Mouse (Mus musculus): ENCODE results near the gene Sec31b. TPM values are rescaled to one million over a fixed set of nuclear protein-coding genes. Genes with fewer than 3 reads are reported as not detected.
A peak's percentile ranks its signal among the peaks of the same experiment; 100 is the strongest.

The Sec31b gene
- polyA plus RNA-seq, 1 experiment from 2014 or later = 0.54 TPM

DNA sequence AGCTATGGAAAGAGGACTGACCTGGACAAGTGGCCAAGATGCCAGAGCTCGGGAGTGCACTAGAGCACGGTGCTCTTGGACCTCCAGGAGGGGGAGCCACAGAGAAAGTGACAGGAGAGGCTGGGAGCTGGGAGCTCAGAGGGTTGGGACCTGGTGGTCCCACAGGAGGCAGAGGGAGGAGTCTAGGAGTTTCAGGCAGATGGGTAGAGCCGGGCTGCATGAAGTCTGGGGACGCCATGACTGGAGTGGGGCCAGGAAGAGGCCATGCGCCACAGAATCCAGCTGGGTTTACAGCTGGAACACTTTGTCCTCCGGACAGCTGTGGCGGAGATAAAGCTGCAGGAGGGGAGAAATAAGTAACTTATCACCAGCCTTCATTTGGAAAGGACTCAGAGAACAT, 26.5 kb downstream of the Sec31b start:
- peaks cover 16% of the 10 kb centered on the region for H3K27me3 ChIP-seq (ENCODE audit: insufficient read depth, low read length)
- ATAC-seq = peak; percentile 72

DNA sequence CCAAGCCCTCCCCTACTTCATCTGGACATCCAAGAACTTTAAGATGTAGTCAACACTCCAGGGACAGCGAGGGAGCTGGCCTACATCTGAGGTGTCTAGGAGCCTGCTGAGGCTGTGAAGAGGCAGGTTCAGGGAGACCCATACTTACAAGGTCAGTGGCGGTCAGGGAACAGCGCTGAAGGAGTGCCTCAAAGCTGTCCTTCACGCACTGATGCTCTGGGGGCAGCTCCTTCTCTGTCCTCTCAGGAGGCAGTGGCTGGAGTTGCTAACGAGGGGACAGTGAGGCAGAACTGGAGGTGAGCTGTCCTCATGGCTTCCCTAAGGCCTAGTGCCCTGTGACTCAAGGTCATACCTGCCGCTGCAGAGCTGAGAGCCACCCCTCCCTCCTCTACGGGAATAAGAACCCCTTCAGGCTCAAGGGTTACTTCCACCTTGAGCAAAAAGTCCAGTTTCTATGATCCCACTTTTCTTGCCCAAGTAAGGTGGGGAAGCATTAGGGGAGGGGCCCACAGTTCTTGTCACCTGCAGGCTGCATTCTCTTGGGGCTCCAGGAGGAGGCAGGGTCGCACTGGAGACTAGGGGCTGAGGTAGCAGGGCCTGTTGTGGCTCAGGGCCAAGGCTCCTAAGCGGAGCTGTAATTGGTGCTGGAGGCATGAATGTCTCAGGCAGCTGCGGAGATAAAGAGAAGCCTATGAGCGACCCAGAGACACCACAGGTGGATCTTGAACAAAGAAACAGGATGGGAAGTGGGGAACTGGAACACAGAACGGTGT, 27.5 kb downstream of the Sec31b start:
- no peak for ATAC-seq

More for the DNA sequence above, 26.5 kb downstream of the Sec31b start:
- peaks cover 4% of the 10 kb centered on the region; the same call in 1 of the 2 replicates for H3K4me1 ChIP-seq (ENCODE audit: insufficient read depth)
- H3K4me3 ChIP-seq (ENCODE audit: low read depth, low read length) = no peak overlapping the region
- H3K9ac ChIP-seq (replicated peaks) = no peak overlapping the region
- no peaks in the 10 kb centered on the region for H3K9me3 ChIP-seq (ENCODE audit: low read length)
- peak; percentile 37 for TF ChIP-seq CTCF (IDR thresholded peaks at IDR 0.05; ENCODE audit: low read depth)
- peak; percentile 46; the same call in 1 of the 2 replicates for TF ChIP-seq EP300 (IDR thresholded peaks at IDR 0.05; ENCODE audit: low read depth)
- no peak overlapping the region for H3K27ac ChIP-seq (ENCODE audit: low read depth)
- 30% methylated on average over 7 of the region's 7 CpGs for WGBS (ENCODE audit: insufficient replicate concordance)
- DNase-seq = peak; percentile 36
- H3K4me2 ChIP-seq (ENCODE audit: low read depth, low read length) = no peak overlapping the region
- no peaks in the 10 kb centered on the region for H3K36me3 ChIP-seq (replicated peaks; ENCODE audit: insufficient read depth, low read length)

DNA sequence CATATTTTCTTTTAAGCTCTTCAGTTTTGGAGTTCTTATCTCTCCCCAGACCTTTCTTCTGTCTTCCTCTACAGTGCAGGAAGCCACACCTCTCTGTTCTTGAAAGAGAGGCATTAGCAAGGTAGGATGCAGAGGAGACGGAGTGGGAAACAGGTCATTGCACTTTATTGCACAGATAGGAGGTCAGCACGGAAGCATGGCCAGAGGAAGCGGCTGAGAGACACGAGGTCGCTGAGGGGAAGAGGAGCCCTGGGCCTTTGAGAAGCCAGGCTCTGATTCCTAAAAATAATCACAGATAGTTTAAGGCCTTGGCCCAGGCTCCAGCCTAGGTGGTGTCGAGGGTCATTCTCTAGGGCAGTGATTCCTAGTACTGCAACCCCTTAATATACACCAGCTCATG, 29.9 kb downstream of the Sec31b start:
- 43% methylated on average over 6 of the region's 6 CpGs for WGBS (ENCODE audit: insufficient replicate concordance)
- Histone ChIP-seq H3K27ac (ENCODE audit: low read depth) (no peak overlapping the region), H3K9me3 (ENCODE audit: low read length) (no peaks in the 10 kb centered on the region), H3K4me2 (ENCODE audit: low read depth, low read length) (no peak overlapping the region), H3K4me1 (ENCODE audit: insufficient read depth) (peaks cover 11% of the 10 kb centered on the region), H3K27me3 (ENCODE audit: insufficient read depth, low read length) (peaks cover 49% of the 10 kb centered on the region), H3K36me3 (replicated peaks; ENCODE audit: insufficient read depth, low read length) (no peaks in the 10 kb centered on the region), H3K4me3 (ENCODE audit: low read depth, low read length) (no peak overlapping the region), H3K9ac (replicated peaks) (no peak overlapping the region)
- TF ChIP-seq EP300 (IDR thresholded peaks at IDR 0.05; ENCODE audit: low read depth) = no peak
- no peak for TF ChIP-seq CTCF (IDR thresholded peaks at IDR 0.05; ENCODE audit: low read depth)
- DNase-seq (no peak), ATAC-seq (no peak)

More for the DNA sequence above, 27.5 kb downstream of the Sec31b start:
- TF ChIP-seq CTCF (IDR thresholded peaks at IDR 0.05; ENCODE audit: low read depth) (peak; percentile 35), EP300 (IDR thresholded peaks at IDR 0.05; ENCODE audit: low read depth) (no peak)
- 72% methylated on average over 12 of the region's 12 CpGs for WGBS (ENCODE audit: insufficient replicate concordance)
- Histone ChIP-seq H3K9ac (replicated peaks) (no peak overlapping the region), H3K27me3 (ENCODE audit: insufficient read depth, low read length) (peaks cover 25% of the 10 kb centered on the region), H3K36me3 (replicated peaks; ENCODE audit: insufficient read depth, low read length) (no peaks in the 10 kb centered on the region), H3K4me2 (ENCODE audit: low read depth, low read length) (no peak overlapping the region), H3K27ac (ENCODE audit: low read depth) (no peak overlapping the region), H3K4me3 (ENCODE audit: low read depth, low read length) (no peak overlapping the region), H3K9me3 (ENCODE audit: low read length) (no peaks in the 10 kb centered on the region), H3K4me1 (ENCODE audit: insufficient read depth) (peaks cover 4% of the 10 kb centered on the region; the same call in 1 of the 2 replicates)
- DNase-seq = no peak

DNA sequence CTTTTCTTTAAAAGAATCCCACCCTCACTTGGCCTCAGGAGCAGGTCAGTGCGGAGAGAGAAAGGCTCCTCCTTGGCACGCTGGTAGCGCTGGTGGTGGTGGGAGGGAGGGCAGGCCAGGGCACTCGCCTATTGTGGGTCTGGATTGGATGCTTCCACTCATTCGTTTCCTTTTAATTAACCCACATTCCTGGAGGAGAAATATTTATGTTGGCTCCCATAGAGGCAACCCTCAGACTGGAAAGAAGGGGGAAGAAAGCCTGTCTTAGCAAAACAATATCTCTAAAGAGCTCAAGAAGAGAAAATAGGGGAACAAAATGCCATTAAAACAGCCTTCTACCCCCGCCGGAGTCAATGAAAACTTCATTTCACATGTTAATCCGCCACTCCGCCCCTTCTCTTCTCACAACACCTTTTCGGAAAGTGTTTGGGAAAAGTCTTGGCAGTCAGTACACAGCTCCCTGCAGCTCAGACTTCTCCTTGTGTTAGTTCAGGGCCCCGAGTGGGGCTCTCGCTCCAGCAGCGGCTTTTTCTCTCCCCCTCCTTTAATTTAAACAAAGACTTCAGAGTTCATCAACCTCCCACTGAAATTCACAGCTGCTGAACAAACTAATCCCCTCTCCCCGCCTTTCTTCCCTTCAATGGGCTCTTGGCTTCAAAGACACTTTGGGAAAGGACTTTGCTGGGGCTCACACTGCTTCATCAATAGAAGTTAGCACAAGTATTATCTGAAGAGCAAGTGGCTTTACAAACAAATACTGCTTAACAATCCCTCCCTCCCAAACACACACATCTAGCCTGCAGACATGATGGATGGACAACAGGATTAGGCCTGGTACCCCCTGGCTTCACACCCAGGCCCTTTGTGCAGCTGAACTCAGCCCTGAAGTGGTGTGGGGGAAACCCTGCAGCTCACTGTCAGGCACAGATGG, 30.9 kb downstream of the Sec31b start:
- no peaks in the 10 kb centered on the region for H3K9me3 ChIP-seq (ENCODE audit: low read length)
- H3K4me3 ChIP-seq (ENCODE audit: low read depth, low read length) = no peak overlapping the region
- H3K9ac ChIP-seq (replicated peaks) = no peak overlapping the region
- DNase-seq (no peak), ATAC-seq (no peak)
- H3K4me2 ChIP-seq (ENCODE audit: low read depth, low read length) = no peak overlapping the region
- TF ChIP-seq EP300 (IDR thresholded peaks at IDR 0.05; ENCODE audit: low read depth) (no peak), CTCF (IDR thresholded peaks at IDR 0.05; ENCODE audit: low read depth) (no peak)
- H3K27me3 ChIP-seq (ENCODE audit: insufficient read depth, low read length) = peaks cover 59% of the 10 kb centered on the region
- peaks cover 12% of the 10 kb centered on the region for H3K4me1 ChIP-seq (ENCODE audit: insufficient read depth)
- 37% methylated on average over 14 of the region's 14 CpGs for WGBS (ENCODE audit: insufficient replicate concordance)
- no peak overlapping the region for H3K27ac ChIP-seq (ENCODE audit: low read depth)
- no peaks in the 10 kb centered on the region for H3K36me3 ChIP-seq (replicated peaks; ENCODE audit: insufficient read depth, low read length)

DNA sequence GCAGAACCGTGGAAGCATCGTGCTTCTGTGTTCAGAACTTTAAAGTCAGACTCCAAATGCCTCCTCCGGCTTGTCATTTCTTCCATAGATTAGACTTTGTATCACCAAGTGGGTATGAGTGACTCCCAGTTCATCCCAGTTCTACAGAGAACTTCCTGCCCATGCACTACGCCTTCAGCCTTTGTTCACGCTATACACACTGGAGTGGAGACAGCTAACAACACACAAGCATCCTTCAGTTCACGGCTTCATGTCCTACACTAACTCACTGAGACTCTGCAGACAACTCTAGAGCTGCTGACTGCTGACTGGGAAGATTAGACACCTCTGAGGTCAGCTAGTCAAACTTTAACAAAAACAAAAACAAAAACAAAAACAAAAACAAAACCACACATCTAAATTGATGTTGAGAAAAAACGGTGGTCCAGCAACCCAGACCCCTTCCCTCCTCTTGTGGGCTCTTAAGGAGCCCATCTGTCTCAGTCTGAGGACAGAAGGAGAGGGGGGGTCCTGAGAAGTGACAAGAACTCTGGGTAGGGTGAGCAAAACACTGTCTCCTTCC, 31.7 kb downstream of the Sec31b start:
- no peak overlapping the region for H3K4me3 ChIP-seq (ENCODE audit: low read depth, low read length)
- H3K4me2 ChIP-seq (ENCODE audit: low read depth, low read length) = no peak overlapping the region
- no peak for TF ChIP-seq CTCF (IDR thresholded peaks at IDR 0.05; ENCODE audit: low read depth)
- no peak for TF ChIP-seq EP300 (IDR thresholded peaks at IDR 0.05; ENCODE audit: low read depth)
- no peak overlapping the region for H3K27ac ChIP-seq (ENCODE audit: low read depth)
- WGBS (ENCODE audit: insufficient replicate concordance) = 24% methylated on average over 7 of the region's 7 CpGs
- no peak overlapping the region for H3K9ac ChIP-seq (replicated peaks)
- H3K36me3 ChIP-seq (replicated peaks; ENCODE audit: insufficient read depth, low read length) = no peaks in the 10 kb centered on the region
- no peaks in the 10 kb centered on the region for H3K9me3 ChIP-seq (ENCODE audit: low read length)
- ATAC-seq (no peak), DNase-seq (no peak)
- H3K4me1 ChIP-seq (ENCODE audit: insufficient read depth) = peaks cover 10% of the 10 kb centered on the region
- H3K27me3 ChIP-seq (ENCODE audit: insufficient read depth, low read length) = peaks cover 65% of the 10 kb centered on the region
